Mouse (Mus musculus): ENCODE measurements around the gene Vps51.
"Not testable (repeated sequence)": the region's sequence is repeated elsewhere in the genome, so short reads cannot be mapped to it uniquely, and the experiment has no call there.

The Vps51 gene

DNA sequence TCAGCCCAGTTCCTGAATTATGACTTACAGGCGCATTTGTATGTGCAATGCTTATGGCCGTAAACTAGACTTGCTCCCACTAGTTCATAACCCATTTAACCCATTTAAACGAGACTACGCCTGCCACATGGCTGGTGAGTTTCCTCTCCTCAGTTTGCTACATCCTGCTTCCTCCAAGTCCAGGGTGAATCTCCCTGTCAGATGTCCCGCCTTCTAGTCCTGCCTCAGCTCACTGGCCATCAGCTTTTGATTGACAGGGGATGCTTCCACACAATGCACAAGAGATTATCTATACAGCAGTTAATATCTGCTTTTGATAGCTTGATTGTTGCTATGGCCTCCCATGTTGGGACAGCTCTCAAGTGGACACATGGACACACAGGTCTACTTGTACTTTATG, 22.7 kb downstream of the Vps51 start:
- intact Hi-C loops (cut with DNase I), result no loop called here

DNA sequence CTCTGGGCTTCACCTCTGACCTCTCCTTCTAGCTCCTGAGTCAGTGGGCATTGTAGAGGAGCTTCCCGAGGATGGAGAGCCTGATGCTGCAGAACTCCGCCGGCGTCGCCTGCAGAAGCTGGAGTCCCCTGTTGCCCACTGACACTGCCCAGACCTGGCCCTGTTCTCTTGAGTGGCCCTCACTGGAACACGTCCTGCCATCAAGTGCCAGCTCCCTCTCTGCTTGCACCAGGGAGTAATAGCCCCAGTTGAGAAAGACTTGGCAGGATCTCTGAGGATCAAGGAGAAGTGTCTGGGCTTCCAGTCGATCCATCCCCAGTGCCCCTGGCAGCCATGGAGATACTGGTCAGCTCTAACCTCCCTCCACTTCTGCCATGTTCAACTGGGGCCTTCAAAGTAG, 24.5 kb downstream of the Vps51 start:
- intact Hi-C loops (cut with DNase I), result no loop called here

DNA sequence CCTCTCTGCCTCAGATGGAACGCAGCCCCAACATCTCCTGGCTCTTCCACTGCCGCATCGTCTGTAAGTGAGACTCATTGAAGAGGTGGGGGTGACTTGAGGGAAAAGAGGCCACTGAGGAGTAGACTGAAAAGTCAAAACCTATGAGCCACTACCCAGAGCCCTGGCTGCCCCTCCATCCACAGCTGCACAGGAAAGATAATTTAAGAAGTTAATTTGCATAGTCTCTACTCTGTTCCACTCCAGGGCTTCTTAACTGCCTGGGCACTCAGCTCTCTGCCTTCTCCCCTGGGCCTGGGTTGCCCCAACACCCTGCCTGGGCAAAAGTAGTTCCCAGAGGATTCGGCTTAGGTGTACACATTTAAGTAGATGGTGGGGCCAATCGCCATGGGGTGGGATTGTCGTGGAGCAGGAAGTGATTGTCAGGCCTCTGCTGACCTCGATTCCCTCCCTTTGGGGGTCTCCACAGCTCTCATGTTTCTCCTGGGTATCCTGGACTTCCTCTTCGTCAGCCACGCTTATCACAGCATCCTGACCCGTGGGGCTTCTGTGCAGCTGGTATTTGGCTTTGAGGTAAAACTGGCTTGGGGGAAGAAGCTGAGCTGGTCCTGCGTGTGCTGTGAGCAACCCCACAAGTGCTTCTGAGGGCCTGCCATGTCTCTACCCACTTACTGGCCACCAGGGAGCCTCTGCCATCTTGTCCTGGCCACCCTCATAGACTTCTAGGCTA, 28.2 kb downstream of the Vps51 start:
- intact Hi-C loops (cut with DNase I), result no loop called here

DNA sequence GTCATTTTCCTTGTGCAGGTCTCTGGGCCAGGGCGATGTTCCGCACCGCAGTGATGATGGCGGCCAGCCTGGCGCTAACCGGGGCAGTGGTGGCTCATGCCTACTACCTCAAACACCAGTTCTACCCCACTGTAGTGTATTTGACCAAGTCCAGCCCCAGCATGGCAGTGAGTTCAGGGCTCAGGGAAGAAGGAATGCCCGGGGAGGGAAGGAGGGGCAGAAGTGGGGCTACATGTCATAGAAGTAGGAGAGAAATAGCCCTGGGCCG, 29.2 kb downstream of the Vps51 start:
- intact Hi-C loops (cut with DNase I), result no loop called here

DNA sequence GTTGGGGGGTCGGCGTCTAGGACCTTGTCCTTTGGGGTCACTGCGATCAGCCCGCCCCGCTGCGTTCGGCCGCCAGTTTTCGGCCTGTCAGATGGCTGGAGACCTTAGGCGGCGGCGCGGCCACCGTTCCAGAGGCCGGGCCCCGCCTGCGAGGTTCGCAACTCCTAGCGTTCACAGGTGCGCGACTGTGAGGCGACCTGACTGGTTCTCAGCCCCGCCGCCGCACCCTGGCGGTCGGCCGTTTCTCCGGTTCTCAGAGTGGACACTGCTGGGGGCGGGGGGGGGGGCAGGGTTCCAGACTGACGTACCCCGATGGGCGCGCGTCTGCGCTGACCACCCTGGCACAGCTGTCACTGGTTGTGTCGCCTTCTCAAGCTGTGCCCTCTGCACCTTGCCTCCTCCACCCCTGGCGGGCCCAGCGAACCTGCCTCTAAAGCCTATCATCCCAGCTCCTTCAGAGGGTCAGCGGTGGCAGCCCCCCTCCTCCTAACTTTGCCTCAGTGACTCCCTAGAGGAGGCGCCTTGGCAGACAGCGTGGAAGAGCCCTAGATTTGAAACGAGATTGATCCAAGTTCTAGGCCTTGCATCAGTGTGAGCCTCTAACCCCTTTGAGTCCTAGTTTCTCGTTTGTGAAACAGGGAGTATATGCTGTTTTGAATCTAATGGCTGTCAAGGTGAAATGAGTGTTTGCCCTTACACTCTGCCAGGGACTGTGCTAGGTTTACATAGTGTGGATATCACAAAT, 29.7 kb downstream of the Vps51 start:
- intact Hi-C loops (cut with DNase I), result no loop called here

DNA sequence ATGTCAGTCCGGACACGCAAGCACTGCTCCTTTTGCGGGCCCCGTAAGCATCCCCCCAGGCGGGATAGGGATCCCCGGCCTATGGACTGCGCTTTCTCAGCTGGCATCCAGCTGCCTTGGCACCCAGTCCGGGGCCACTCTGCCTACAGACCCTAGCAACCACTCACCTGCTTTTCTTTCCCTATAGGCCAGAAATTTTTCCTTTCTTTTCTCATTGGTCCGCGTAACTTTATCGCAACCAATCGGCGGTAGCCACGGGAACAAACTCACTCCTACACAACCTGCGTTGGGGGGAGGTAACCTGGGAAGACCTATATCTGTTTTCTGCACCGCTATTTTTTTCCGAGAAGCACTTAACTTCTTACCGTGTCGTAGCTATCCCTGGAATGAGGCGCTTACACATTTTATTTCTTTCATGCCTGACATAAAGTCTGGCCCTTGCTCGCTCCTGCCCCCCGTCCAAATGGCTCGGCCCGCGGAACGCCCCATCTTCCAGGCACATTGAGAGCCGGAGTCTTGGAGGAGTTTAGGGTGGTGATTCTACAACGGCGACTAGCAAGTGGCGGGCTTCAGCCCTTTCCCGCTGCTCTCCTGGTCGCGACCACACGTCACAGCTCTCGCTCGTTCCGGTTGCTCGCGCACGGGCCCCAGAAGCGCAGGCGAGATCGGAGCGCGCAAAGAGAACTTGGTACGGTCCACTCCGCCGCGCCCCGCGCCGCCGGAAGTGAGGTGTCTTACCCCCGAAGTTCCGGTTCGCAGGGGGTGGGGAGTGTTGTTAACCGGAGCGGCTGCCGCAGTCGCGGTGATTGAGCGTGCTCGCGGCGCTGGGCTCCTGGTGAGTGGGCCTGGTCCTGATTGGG, 30.5 kb downstream of the Vps51 start, which contains the start of gene Syvn1:
TSS of gene Syvn1 (plus strand) at position 283 of the 860 bp plus-strand sequence.
- intact Hi-C loops (cut with DNase I), result no loop called here

DNA sequence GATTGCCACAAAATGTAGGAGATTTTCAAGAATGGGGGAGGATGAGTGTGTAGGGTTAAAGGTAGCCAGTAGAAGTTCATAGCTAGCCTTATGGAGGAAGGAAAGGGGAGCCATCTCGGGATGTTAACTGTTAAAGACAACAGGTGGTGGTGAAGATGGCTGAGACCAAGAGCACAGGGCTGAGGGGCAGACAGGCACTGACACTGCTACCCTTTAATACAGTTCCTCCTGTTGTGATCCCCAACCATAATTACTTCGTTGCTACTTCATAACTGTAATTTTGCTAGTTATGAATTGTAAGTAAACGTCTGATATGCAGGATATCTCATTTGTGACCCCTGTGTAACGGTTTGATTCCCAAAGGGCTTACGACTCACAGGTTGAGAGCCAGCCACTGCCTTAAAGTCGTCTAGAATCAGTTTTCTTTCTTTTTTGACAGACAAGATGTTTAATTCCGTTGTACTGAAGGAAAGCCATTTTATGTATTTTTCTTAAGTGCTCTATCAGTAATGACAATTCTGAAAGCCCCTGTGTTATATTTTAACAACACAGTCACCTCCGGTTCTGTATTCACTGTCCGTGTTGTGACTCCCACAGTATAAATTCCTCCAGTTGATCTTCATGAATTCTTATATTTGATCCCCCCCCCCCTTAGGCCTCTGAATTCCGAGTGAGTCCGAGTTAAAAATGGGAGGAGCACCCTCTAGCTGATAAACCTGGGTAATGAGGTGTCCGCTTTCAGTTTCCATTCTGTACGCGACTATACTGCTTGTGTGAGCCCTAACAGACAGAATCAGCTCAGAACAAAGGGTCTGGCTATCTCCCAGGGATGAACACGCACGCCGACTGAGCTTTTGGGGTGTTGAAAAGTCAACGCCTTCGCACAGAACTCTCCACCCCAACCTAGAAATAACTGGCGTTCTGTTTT, 31.4 kb downstream of the Vps51 start:
- intact Hi-C loops (cut with DNase I), result no loop called here

DNA sequence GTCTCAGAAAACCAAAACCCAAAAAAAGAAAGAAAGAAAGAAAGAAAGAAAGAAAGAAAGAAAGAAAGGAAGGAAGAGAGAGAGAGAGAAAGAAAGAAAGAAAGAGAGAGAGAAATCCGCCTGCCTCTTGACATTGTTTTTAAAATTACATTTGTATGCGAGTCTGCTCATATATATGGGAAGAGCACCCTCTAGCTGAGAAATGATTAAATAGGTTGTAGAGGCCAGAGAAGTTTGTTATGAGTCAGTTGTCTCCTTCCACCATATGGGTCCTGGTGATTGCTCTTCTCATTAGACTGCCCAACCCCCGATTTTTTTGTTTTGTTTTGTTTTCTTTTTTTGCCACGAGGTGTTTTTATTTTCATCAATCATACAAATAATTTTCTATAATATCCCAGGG, 32.9 kb downstream of the Vps51 start:
- intact Hi-C loops (cut with DNase I), result not testable (repeated sequence)

DNA sequence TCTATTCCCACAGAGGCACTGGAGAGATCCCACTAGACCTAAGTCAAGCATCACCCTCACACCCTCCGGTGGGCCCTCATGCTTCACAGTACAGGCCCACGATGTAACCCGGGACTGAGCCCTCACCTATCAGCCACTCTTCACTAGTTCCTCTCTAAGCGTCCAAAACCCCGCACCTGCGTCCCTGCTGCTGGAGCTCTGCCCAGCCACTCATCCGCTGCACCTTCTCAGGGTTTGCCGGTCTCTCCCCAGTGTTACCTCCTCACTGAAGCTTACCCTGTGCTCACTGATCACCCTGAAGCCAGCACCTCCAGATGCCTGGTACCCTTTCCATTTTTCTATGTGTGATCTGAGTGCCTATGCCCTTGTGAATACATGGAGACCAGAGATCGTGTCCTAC, 34.7 kb downstream of the Vps51 start:
- intact Hi-C loops (cut with DNase I), result no loop called here

DNA sequence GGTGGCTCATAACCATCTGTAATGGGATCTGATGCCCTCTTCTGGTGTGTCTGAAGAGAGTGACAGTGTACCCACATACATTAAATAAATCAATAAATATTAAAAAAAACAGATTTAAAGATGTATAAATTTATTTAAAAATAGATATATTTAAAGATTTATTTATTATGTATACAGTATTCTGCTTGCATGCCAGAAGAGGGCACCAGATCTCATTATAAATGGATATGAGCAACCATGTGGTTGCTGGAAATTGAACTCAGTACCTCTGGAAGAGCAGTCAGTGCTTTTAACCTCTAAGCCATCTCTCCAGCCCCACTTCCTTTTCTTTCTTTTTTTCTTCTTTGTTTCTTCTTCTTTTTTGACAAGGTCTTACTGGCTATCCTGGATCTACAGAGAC, 37.0 kb downstream of the Vps51 start:
- intact Hi-C loops (cut with DNase I), result no loop called here

DNA sequence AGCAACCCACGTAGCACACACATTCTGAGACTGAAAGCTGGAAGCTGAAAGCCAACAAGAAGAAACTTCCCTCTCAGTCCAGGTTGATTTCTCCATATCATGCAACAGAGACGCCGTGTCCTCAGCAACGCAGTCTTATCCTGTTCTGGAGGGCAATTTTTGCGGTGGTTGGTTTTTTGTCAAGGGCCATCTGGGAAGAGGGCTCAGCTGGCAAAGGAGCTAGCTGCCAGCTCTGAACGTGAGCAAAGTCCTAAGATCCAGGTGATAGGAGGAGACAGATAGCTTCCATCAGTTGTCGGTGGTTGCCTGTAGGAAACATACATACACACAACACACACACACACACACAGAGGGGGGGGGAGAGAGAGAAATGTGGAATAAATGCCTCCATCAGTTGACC, 38.7 kb downstream of the Vps51 start:
- intact Hi-C loops (cut with DNase I), result no loop called here

DNA sequence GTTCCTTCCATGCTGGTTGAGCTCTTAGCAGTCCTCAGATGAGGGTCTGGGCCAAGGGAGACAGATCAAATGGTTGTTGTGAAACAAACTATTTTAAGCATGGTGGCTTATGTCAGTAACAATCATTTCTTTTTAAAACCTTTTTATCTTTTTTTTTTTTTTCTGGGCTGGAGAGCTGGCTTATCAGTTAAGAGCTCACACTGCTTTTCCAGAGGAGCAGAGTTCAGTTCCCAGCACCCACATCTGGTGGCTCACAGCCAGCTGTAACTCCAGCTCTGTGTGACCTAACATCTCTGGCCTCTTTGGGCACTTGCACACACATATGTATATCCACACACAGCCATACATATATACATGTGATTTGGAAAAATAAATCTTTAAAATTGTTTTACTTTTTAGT, 39.3 kb downstream of the Vps51 start:
- intact Hi-C loops (cut with DNase I), result no loop called here

DNA sequence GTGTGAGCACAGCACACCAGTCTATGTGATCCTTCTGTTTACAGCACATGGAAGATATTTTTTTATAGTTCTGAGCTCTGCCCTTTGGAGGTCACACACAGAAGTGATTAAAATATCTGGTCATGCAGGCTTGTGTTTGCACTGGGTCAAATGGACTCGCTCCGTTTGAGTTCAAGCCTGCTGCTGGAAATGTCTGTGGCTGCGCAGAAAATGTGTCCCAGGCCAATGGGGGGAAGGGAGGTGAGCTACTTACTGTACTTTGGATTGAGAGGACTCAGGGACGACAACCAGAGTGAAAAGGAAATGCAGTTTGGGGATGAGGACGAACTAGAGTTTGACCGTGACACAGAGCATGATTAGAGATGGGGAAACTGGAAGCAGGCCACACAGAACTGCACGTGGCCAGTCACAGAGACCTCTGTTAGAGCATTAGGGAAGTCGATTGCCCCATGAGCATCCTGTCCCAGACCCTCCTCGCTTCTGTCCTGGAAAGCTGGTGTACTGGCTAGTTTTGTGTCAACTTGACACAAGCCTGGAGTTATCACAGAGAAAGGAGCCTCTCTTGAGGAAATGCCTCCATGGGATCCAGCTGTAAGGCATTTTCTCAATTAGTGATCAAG, 41.0 kb downstream of the Vps51 start:
- intact Hi-C loops (cut with DNase I), result no loop called here

DNA sequence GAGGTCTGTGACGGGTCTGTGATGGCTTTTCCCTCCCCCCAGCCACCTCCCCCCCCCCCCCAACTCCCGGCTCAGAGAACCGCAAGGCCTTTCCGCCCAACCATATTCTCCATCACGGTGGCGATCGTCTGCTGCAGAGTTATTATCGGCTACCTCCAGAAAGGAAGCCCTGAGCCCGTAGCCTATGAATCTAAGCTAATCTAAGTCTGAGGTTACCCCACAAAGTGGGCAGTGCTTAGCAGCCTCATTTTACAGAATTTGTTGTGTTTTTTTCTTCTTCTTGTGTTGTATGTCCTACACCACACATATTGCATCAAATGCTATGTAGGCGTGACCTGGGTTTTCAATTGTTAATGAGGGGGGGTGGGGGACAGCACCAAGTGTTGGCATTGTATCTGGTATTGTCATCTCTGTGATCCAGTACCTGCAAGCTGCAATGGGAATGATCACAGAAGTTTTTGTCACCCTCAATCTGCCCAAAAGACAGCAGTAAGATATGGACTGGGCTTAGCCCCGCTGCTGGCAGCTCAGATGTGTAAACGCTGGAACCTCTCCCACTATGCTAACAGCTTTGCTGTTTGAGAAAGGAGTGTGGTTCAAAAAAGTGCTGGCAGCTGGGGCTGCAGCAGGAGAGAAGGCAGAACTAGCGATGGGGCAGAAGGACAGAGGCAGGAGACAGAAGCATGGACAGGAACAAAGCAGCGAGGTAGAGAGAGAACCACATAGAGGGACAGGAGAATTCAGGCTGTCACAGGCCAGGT, 46.3 kb downstream of the Vps51 start:
- intact Hi-C loops (cut with DNase I), result no loop called here

DNA sequence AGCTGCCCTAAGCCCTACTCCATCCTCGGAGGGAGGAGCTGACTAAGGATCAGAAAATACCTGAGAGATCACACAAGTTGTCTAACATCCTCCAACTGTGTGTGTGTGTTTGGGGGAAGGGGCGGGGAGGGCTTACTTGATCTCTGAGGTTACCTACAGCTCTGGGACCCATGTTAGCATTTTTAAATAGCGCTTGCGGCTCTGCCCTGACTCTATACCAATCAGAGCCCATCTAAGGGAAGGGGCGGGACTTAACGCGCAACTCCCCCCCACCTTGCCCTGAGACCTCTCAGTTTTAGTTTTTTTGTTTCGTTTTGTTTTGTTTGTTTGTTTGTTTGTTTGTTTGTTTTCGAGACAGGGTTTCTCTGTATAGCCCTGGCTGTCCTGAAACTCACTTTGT, 47.6 kb downstream of the Vps51 start:
- intact Hi-C loops (cut with DNase I), result no loop called here

DNA sequence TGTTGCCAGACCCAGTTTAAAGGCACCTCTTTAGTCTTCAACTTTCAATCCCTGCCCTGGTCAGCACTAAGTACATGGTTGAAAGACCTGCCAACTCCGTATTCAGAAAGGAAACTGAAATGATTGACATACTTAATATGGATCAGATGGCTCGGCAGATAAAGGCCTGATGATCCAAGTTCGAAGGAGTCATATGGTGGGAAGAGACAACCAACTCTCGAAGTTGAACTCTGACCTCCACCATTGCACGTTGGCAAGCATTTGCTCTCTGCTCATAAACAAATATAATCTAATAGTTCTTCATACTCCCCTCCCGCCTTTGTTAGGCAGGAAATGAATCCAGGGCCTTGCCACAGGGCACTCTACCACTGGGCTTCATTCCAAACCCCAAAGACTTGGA, 48.0 kb downstream of the Vps51 start:
- intact Hi-C loops (cut with DNase I), result no loop called here

DNA sequence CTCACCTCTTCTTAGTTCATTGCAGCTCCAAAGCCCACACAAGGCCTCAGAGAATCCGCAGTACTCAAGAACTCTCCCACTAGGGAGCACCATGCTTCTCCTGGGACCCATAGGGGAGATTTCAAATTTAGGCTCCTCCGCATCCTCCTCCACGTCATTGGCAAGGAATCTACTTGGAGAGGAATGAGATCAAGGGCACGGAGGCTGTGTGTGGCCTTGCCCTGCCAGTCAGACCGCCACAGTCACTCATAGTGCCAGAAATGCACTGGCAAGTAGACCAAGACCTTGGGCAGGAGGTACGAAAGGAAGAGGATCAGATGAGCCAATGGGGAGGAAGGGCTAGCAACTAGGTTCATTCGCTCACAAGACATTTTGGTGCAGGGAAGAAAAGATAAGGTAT, 53.1 kb downstream of the Vps51 start:
- intact Hi-C loops (cut with DNase I), result no loop called here

DNA sequence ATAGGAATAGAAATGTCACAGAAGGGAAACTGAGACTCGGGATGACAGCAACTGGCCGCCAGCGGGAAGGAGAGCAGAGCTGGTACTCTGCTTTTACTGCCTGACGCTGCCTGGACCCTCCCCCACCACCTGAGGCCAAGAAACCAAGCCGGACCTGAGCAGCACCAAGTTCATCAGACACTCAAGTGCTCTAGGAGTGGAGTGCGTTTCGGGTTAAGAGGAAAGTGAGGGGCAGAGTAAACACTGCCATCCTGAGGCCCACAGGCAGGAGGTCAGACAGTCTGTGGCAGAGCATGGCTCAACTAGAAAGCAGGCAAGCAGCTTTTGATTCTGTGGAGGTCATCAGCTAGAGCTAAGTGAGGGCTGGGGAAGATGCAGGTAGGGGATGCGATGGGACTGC, 54.0 kb downstream of the Vps51 start:
- intact Hi-C loops (cut with DNase I), result no loop called here

DNA sequence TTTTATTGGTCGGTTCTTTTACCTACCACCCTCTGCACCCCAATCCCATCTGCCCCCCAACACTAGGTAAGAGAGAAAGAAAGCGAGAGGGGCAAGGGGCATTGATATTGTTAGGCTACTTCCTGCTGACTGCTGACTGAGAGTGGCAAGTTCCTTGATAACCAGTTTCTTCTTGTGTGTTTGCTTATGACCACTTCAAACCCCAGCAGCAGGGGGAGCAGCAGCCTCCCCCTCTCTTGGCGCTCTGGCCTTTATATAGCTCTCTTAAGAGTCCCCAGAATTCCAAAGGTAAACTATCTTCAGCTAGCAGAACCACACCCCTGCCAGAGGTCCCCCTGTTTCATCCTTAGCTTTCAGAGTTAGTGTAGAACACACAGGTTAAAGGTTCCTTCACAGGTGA, 56.8 kb downstream of the Vps51 start:
- intact Hi-C loops (cut with DNase I), result no loop called here
